Mouse (Mus musculus) small intestine, adult 2 months (tissue): ENCODE data around the gene Arid3a. TPM values are rescaled to one million over a fixed set of nuclear protein-coding genes. Genes with fewer than 3 reads are reported as not detected.

Experiments
- H3K27ac ChIP-seq: fragments of 200-500 bp; 2 replicates; pipeline ENCODE4 v1.5.1; 2012; ENCODE audit warnings: low read depth, low read length, control low read depth, inconsistent platforms; ENCODE audit not compliant: insufficient read depth
- H3K27me3 ChIP-seq: fragments of 200-500 bp; 2 replicates; pipeline ENCODE4 v1.6.1; 2012; ENCODE audit warnings: mild to moderate bottlenecking, moderate library complexity, low read length, inconsistent platforms; ENCODE audit not compliant: control insufficient read depth, insufficient read depth
- H3K36me3 ChIP-seq: fragments of 200-500 bp; 2 replicates; pipeline ENCODE4 v1.6.1; 2012; ENCODE audit warnings: mild to moderate bottlenecking, low read length, control low read depth, inconsistent platforms; ENCODE audit not compliant: control insufficient read depth, insufficient read depth
- H3K4me1 ChIP-seq: fragments of 200-500 bp; 2 replicates; pipeline ENCODE4 v1.6.1; 2012; ENCODE audit warnings: low read length, inconsistent platforms, mixed read lengths; ENCODE audit not compliant: control insufficient read depth, insufficient read depth, insufficient read length
- H3K4me3 ChIP-seq: fragments of 200-500 bp; 2 replicates; pipeline ENCODE4 v1.5.1; 2012; ENCODE audit warnings: low read depth, mild to moderate bottlenecking, control low read depth, inconsistent platforms, low read length, moderate library complexity
- CTCF ChIP-seq: fragments of 200-500 bp; IDR thresholded peaks from 2 replicates; pipeline ENCODE4 v1.5.1; 2012; ENCODE audit warnings: low read depth, mild to moderate bottlenecking, control low read depth, inconsistent platforms, low read length, moderate library complexity, mixed read lengths; ENCODE audit not compliant: insufficient replicate concordance, insufficient read length; ENCODE audit errors: extremely low read depth
- POLR2A ChIP-seq: fragments of 200-500 bp; IDR thresholded peaks from 2 replicates; pipeline ENCODE4 v1.6.1; 2012; ENCODE audit warnings: low read depth, mild to moderate bottlenecking, control low read depth, inconsistent platforms, low read length, moderate library complexity
- WGBS: fragments of 180-500 bp; shearing (Covaris S2); methylation state at CpG from one replicate; pipeline ENCODE4 v1.1.7; 2018; 5-methylcytosine and 5-hydroxymethylcytosine counted together
- polyA plus RNA-seq: library from polyadenylated mRNA; depleted of rRNA; stranded (reverse); fragments of >200 nt; gene quantifications from 2 replicates; pipeline ENCODE4 v1.2.3, GENCODE M21; 2012

Arid3a gene
- polyA plus RNA-seq, 1 experiment, result 23.9 TPM

DNA sequence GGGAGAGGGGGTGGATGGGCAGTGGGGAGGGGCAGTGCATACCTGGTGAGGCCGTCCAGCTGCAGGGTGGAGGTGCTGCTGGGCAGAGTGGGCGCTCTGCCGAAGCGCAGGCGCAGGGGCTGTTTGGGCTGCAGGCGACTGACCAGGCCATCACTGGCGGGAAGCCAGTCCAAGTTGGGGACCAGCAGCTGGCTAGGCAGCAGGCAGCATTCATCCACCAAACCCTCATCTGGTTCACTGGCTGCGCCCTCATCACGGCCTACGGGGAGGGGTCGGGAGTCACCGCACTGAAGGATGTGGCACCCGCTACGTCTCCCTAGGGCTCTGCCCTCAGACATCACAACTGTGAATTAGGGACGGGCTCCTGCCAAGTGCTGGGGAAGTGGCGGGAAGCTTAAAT, 30.5 kb upstream of the Arid3a start:
- 89% methylated on average over 16 of the region's 16 CpGs for WGBS
- Histone ChIP-seq H3K36me3 (peaks cover 12% of the 10 kb centered on the region; the same call in 1 of the 2 replicates), H3K4me1 (peaks cover 9% of the 10 kb centered on the region), H3K27ac (no peak overlapping the region), H3K27me3 (no peaks in the 10 kb centered on the region), H3K4me3 (no peak overlapping the region)
- TF ChIP-seq CTCF (no peak), POLR2A (no peak)

DNA sequence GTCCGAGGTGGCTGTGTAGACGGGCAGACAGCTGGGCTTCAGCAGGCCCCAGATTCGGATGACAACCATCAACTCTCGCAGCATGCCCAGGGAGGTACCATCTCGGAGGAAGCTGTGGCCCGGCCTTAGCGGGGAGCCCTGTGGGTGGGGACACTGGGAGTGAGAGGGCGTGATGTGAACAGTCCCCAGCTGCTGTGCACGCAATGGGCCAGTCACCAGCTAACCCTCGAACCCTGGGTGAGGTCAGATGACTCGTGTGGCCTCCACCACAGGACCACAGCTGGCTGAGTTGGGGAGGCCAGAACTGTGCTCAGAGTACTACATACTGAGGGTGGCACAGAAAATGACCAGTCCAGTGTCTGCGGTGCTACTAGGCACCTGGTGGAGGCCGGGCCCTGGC, 30.0 kb upstream of the Arid3a start:
- 83% methylated on average over 13 of the region's 13 CpGs for WGBS
- TF ChIP-seq CTCF, result no peak
- no peak for TF ChIP-seq POLR2A

DNA sequence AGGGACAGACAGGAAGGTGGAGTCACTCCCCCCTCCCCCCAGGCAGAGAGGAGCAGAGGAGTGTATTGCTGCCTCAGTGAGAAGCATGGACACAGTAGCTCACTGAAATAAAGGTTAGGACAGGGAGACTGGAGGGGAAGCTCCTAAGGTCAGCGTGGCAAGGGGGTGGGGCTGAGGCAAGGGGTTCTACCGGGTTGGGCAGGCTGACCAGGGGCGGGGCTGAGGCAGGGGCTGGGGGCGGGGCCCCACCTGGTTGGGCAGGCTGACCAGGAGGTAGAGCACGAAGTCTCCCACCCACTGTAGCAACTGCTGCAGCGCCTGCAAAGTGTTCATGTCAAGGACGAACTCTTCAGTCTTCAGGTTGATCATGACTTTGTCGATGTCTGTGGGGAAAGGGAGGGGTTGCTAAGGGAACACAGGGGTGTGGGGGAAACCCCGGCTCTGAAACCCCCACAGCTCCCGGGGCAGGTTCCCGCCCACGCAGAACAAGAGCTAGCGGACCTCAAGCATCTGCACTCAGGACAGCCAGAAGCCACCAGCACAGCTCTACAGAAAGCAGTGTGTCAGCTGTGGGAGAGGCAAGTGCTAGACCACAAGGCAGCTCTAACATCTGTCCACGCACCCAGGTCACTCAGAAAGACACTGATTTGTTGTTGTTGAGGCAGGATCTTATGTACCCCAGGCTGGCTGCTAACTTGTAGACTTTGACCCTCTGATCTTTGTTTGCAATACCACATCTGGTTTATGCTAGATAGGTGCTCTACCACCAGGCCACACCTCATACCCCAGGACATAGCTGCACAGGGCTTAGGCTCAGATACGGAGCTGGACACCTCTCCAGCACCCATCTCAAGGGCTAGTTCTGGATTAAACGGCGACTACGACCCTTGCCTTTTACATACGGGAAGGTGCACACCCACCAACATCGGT, 29.3 kb upstream of the Arid3a start:
- peaks cover 9% of the 10 kb centered on the region for H3K4me1 ChIP-seq
- peaks cover 15% of the 10 kb centered on the region; the same call in 1 of the 2 replicates for H3K36me3 ChIP-seq
- WGBS, result 52% methylated on average over 20 of the region's 20 CpGs
- H3K27me3 ChIP-seq, result no peaks in the 10 kb centered on the region
- H3K4me3 ChIP-seq, result no peak overlapping the region
- TF ChIP-seq CTCF (no peak), POLR2A (no peak)
- H3K27ac ChIP-seq, result no peak overlapping the region

More for the DNA sequence above, 30.0 kb upstream of the Arid3a start:
- Histone ChIP-seq H3K4me3 (no peak overlapping the region), H3K27ac (no peak overlapping the region), H3K4me1 (peaks cover 9% of the 10 kb centered on the region), H3K27me3 (no peaks in the 10 kb centered on the region), H3K36me3 (peaks cover 12% of the 10 kb centered on the region; the same call in 1 of the 2 replicates)

DNA sequence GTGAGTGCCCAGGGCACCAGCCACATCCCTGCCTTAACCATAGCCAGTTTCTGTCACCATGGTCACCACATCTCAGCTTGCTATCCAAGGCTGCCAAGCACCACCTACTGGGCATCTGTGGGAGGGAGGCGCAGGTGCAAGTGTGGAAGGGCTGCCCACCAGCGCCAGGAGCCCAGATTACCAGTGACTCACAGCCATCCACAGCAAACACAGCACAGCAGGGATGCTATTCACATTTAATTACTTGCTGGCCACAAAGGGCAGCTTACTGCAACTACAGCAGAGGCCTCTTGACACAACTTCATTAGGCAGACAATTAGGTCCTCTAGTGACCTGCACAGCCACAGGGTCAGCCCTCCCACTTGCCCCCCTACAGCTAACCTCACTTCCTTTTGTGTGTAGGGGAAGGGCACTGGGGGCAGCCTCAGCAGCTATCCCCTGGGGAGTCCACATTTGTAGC, 25.9 kb upstream of the Arid3a start:
- H3K27me3 ChIP-seq, result no peaks in the 10 kb centered on the region
- H3K4me3 ChIP-seq, result no peak overlapping the region
- peaks cover 9% of the 10 kb centered on the region for H3K4me1 ChIP-seq
- WGBS, result 68% methylated on average over 2 of the region's 2 CpGs
- no peak overlapping the region for H3K27ac ChIP-seq
- TF ChIP-seq CTCF (no peak), POLR2A (no peak)
- peaks cover 22% of the 10 kb centered on the region for H3K36me3 ChIP-seq

DNA sequence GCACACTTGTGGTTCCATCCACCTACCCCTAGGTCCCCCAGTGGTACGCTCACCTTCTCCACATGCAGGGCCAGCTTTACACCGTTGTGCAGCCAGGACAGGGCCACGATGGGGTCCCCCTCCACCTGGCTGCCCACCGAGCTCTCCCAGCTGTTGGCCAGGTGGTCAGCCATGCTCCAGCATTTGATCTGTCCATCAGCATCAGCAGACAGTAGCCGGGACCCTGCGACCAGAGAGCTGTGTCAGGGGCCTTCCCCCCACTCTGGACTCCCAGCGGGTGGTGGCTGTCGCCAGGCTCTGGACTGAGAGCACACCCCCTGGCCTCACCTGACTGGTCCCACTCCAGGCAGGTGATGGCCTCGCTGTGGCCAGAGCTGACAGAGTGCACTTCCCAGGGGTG, 20.1 kb upstream of the Arid3a start:
- peaks cover 20% of the 10 kb centered on the region for H3K36me3 ChIP-seq
- H3K27me3 ChIP-seq, result no peaks in the 10 kb centered on the region
- H3K4me1 ChIP-seq, result no peaks in the 10 kb centered on the region
- WGBS, result 97% methylated on average over 9 of the region's 9 CpGs
- no peak overlapping the region for H3K4me3 ChIP-seq
- no peak overlapping the region for H3K27ac ChIP-seq
- TF ChIP-seq CTCF (no peak), POLR2A (no peak)

DNA sequence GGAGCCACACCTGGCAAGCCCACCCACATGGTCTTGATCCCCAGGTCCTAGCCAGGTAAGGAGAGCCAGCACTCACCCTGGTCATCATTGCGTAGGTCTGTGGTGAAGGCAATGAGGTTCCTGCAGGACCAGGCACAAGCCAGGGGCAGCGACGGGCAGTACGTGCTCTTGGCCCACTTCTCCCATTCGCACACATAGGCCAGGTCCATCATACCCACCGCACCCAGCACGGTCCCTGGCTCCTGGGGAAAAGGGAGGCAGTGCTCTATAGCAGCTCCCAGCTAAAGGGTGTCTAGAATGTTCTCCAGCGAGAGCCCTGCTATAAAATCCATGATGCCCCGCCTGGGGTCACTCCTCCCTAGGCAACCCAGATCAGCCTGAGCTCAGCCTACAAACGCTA, 19.4 kb upstream of the Arid3a start:
- Histone ChIP-seq H3K36me3 (peaks cover 21% of the 10 kb centered on the region), H3K4me3 (no peak overlapping the region), H3K27ac (no peak overlapping the region), H3K4me1 (no peaks in the 10 kb centered on the region), H3K27me3 (no peaks in the 10 kb centered on the region)
- no peak for TF ChIP-seq POLR2A
- no peak for TF ChIP-seq CTCF
- WGBS, result 93% methylated on average over 10 of the region's 10 CpGs

DNA sequence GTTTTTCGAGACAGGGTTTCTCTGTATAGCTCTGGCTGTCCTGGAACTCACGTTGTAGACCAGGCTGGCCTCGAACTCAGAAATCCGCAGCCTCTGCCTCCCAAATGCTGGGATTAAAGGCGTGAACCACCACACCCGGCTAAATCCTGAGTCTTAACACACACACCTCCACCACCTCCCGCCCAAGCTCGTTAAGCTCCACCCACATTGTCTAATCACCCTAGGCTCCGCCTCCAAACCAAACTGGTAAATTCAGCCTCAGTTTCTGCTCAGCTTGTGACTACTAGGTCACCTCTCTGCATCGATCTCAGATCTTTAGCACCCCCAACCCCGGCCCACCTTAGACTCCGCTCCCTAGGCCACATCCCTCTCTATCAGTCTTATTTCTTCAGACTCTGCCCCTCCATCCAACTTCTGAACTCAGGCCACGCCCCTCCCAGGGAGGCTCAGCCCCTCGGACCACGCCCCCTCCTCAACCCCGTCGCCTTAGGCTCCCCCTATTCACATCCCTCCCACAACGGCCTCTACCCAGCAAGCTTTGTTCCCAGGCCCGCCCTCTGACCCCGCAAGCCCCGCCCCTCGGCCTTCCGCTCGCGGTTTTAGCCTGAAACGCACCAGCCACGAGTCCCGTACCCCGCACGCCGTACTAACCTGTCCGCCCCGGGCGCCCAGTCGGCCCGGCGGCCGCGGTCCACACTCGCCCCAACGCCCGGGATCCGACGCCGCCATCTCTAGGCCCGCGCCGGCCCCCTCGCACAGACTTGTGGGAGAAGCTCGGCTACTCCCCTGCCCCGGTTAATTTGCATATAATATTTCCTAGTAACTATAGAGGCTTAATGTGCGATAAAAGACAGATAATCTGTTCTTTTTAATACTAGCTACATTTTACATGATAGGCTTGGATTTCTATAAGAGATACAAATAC, 18.4 kb upstream of the Arid3a start, which contains the start of gene Med16:
TSS of gene Med16 (minus strand) at position 757 of the 925 bp plus-strand sequence.
- Histone ChIP-seq H3K36me3 (peaks cover 14% of the 10 kb centered on the region), H3K27me3 (no peaks in the 10 kb centered on the region), H3K27ac (peak within 1 kb of the TSS; percentile 98), H3K4me3 (peak within 1 kb of the TSS; percentile 98), H3K4me1 (no peaks in the 10 kb centered on the region)
- under 1% methylated on average over 52 of the region's 52 CpGs for WGBS
- TF ChIP-seq CTCF (no peak), POLR2A (no peak; the same call in none of the 2 replicates)
